Mouse (Mus musculus) stomach, embryonic 15.5 days (tissue): Measurements from ENCODE around the gene Cep295nl. TPM values are rescaled to one million over a fixed set of nuclear protein-coding genes. Genes with fewer than 3 reads are reported as not detected.
"Not testable (repeated sequence)": the region's sequence is repeated elsewhere in the genome, so short reads cannot be mapped to it uniquely, and the experiment has no call there.

Source experiments
- ATAC-seq: fragments of 200-750 bp; cut with Nextera tagmentation; 2 replicates; pipeline ENCODE4 v1.8.0; 2017; ENCODE audit warnings: low read depth, moderate number of reproducible peaks, moderate TSS enrichment; ENCODE audit not compliant: insufficient read depth, low FRiP score
- H3K27ac ChIP-seq: fragments of 300-500 bp; sonication (generic); 2 replicates; pipeline ENCODE4 v1.5.1; 2015; ENCODE audit warnings: mild to moderate bottlenecking, inconsistent platforms
- H3K27me3 ChIP-seq: fragments of 300-500 bp; sonication (generic); replicated peaks from 2 replicates; pipeline ENCODE4 v1.6.1; 2015; ENCODE audit warnings: inconsistent platforms
- H3K36me3 ChIP-seq: fragments of 300-500 bp; sonication (generic); 2 replicates; pipeline ENCODE4 v1.6.1; 2015; ENCODE audit warnings: inconsistent platforms
- H3K4me1 ChIP-seq: fragments of 300-500 bp; sonication (generic); 2 replicates; pipeline ENCODE4 v1.6.1; 2015; ENCODE audit warnings: inconsistent platforms
- H3K4me2 ChIP-seq: fragments of 300-500 bp; sonication (generic); 2 replicates; pipeline ENCODE4 v1.6.1; 2015; ENCODE audit warnings: mild to moderate bottlenecking, inconsistent platforms
- H3K4me3 ChIP-seq: fragments of 300-500 bp; sonication (generic); replicated peaks from 2 replicates; pipeline ENCODE4 v1.5.1; 2015; ENCODE audit warnings: inconsistent platforms
- H3K9ac ChIP-seq: fragments of 300-500 bp; sonication (generic); 2 replicates; pipeline ENCODE4 v1.6.1; 2015; ENCODE audit warnings: inconsistent platforms
- H3K9me3 ChIP-seq: fragments of 300-500 bp; sonication (generic); 2 replicates; pipeline ENCODE4 v1.6.1; 2016; ENCODE audit warnings: inconsistent platforms
- WGBS: fragments of 180-500 bp; shearing (Covaris S2); methylation state at CpG from one replicate; pipeline ENCODE4 v1.1.7; 2015; 5-methylcytosine and 5-hydroxymethylcytosine counted together
- polyA plus RNA-seq: library from polyadenylated mRNA; unstranded; fragments of >200 nt; fragmentation: Nextera tagmentation; extraction: Ambion mirVana; gene quantifications from 2 replicates; pipeline ENCODE4 v1.2.1, GENCODE M21; 2015

Gene Cep295nl
- polyA plus RNA-seq, 1 experiment from 2014 or later = 0.42 TPM

- Histone ChIP-seq H3K9me3 (no peaks in the 10 kb centered on the region), H3K4me2 (no peak overlapping the region), H3K9ac (no peak overlapping the region), H3K4me1 (no peaks in the 10 kb centered on the region), H3K36me3 (peaks cover 32% of the 10 kb centered on the region), H3K4me3 (no peak overlapping the region), H3K27ac (no peak overlapping the region), H3K27me3 (no peaks in the 10 kb centered on the region)
- WGBS = 18% methylated on average over 7 of the region's 7 CpGs
- ATAC-seq = no peak; the same call in 1 of the 2 replicates
Observed at GRCm38 (mm10) chr11:118317129-118317528, 25.2 kb downstream of the Cep295nl start.

GRCm38 (mm10) chr11:118316231-118316806, 26.0 kb downstream of the Cep295nl start:
- H3K9ac ChIP-seq = no peak overlapping the region
- ATAC-seq = no peak; the same call in 1 of the 2 replicates
- no peaks in the 10 kb centered on the region for H3K4me1 ChIP-seq
- H3K27me3 ChIP-seq = no peaks in the 10 kb centered on the region
- H3K9me3 ChIP-seq = no peaks in the 10 kb centered on the region
- no peak overlapping the region for H3K27ac ChIP-seq
- H3K36me3 ChIP-seq = peaks cover 32% of the 10 kb centered on the region
- 76% methylated on average over 8 of the region's 8 CpGs for WGBS
- no peak overlapping the region for H3K4me3 ChIP-seq
- H3K4me2 ChIP-seq = no peak overlapping the region

GRCm38 (mm10) chr11:118312132-118312723, 30.1 kb downstream of the Cep295nl start:
- Histone ChIP-seq H3K4me3 (no peak overlapping the region), H3K4me1 (no peaks in the 10 kb centered on the region), H3K4me2 (no peak overlapping the region), H3K9me3 (0 out of 2 replicates have a peak, but pooled peaks cover 4% of the 10 kb centered on the region), H3K27me3 (no peaks in the 10 kb centered on the region), H3K9ac (no peak overlapping the region), H3K36me3 (peaks cover 40% of the 10 kb centered on the region), H3K27ac (no peak overlapping the region)
- 58% methylated on average over 6 of the region's 6 CpGs for WGBS
- no peak for ATAC-seq

- H3K4me1 ChIP-seq, H3K9me3 ChIP-seq, H3K9ac ChIP-seq, H3K27ac ChIP-seq, H3K4me2 ChIP-seq, H3K4me3 ChIP-seq, ATAC-seq, H3K27me3 ChIP-seq: not testable (repeated sequence)
- WGBS = 87% methylated on average over 2 of the region's 2 CpGs
- H3K36me3 ChIP-seq = peaks cover 27% of the 10 kb centered on the region
Observed at GRCm38 (mm10) chr11:118307962-118308361, 34.3 kb downstream of the Cep295nl start.

GRCm38 (mm10) chr11:118303959-118304358, 38.3 kb downstream of the Cep295nl start:
- not testable (repeated sequence) for H3K4me1 ChIP-seq, ATAC-seq, H3K27me3 ChIP-seq, H3K9ac ChIP-seq, H3K4me2 ChIP-seq, H3K4me3 ChIP-seq, H3K27ac ChIP-seq, H3K9me3 ChIP-seq
- H3K36me3 ChIP-seq = peaks cover 15% of the 10 kb centered on the region
- 89% methylated on average over 4 of the region's 4 CpGs for WGBS

GRCm38 (mm10) chr11:118298810-118299209, 43.5 kb downstream of the Cep295nl start:
- ATAC-seq = 0 out of 2 replicates have a peak, but pooled peaks have one; percentile 49
- no peak overlapping the region for H3K4me3 ChIP-seq
- no peaks in the 10 kb centered on the region for H3K4me1 ChIP-seq
- H3K36me3 ChIP-seq = peaks cover 9% of the 10 kb centered on the region; the same call in 1 of the 2 replicates
- no peak overlapping the region for H3K27ac ChIP-seq
- WGBS = 80% methylated on average over 2 of the region's 2 CpGs
- no peak overlapping the region for H3K4me2 ChIP-seq
- no peaks in the 10 kb centered on the region for H3K9me3 ChIP-seq
- H3K27me3 ChIP-seq = no peaks in the 10 kb centered on the region
- no peak overlapping the region for H3K9ac ChIP-seq

- Histone ChIP-seq H3K36me3 (peaks cover 4% of the 10 kb centered on the region; the same call in 1 of the 2 replicates), H3K27me3 (no peaks in the 10 kb centered on the region), H3K9me3 (no peaks in the 10 kb centered on the region), H3K9ac (no peak overlapping the region), H3K4me1 (no peaks in the 10 kb centered on the region), H3K4me2 (no peak overlapping the region), H3K27ac (no peak overlapping the region), H3K4me3 (no peak overlapping the region)
- 79% methylated on average over 3 of the region's 3 CpGs for WGBS
- ATAC-seq = 0 out of 2 replicates have a peak, but pooled peaks have one; percentile 9
Observed at GRCm38 (mm10) chr11:118297967-118298366, 44.3 kb downstream of the Cep295nl start.

- WGBS = 56% methylated on average over 2 of the region's 2 CpGs
- ATAC-seq = no peak
- H3K4me3 ChIP-seq = no peak overlapping the region
- H3K27me3 ChIP-seq = no peaks in the 10 kb centered on the region
- no peaks in the 10 kb centered on the region for H3K9me3 ChIP-seq
- no peaks in the 10 kb centered on the region for H3K36me3 ChIP-seq
- H3K4me2 ChIP-seq = no peak overlapping the region
- H3K27ac ChIP-seq = no peak overlapping the region
- no peak overlapping the region for H3K9ac ChIP-seq
- H3K4me1 ChIP-seq = no peaks in the 10 kb centered on the region
Observed at GRCm38 (mm10) chr11:118295026-118295425, 47.3 kb downstream of the Cep295nl start.

- peaks cover 10% of the 10 kb centered on the region for H3K4me1 ChIP-seq
- no peak overlapping the region for H3K9ac ChIP-seq
- H3K9me3 ChIP-seq = no peaks in the 10 kb centered on the region
- no peak overlapping the region for H3K4me3 ChIP-seq
- H3K27me3 ChIP-seq = no peaks in the 10 kb centered on the region
- 65% methylated on average over 6 of the region's 6 CpGs for WGBS
- no peak overlapping the region for H3K27ac ChIP-seq
- no peak for ATAC-seq
- H3K36me3 ChIP-seq = no peaks in the 10 kb centered on the region
- H3K4me2 ChIP-seq = no peak overlapping the region
Observed at GRCm38 (mm10) chr11:118292671-118293070, 49.6 kb downstream of the Cep295nl start.

GRCm38 (mm10) chr11:118289999-118290889, 52.1 kb downstream of the Cep295nl start, which contains the start of gene Usp36:
Usp36 (minus strand) TSS chr11:118290244.
- Histone ChIP-seq H3K36me3 (peaks cover 12% of the 10 kb centered on the region), H3K9me3 (no peaks in the 10 kb centered on the region), H3K27ac (peak within 1 kb of the TSS; percentile 83), H3K4me1 (peaks cover 14% of the 10 kb centered on the region), H3K27me3 (no peaks in the 10 kb centered on the region), H3K4me3 (peak within 1 kb of the TSS; percentile 91), H3K9ac (peak within 1 kb of the TSS; percentile 89), H3K4me2 (peak within 1 kb of the TSS; percentile 87)
- peak; percentile 99 for ATAC-seq
- WGBS = under 1% methylated on average over 68 of the region's 68 CpGs

GRCm38 (mm10) chr11:118289562-118289961, 52.7 kb downstream of the Cep295nl start:
- ATAC-seq = 0 out of 2 replicates have a peak, but pooled peaks have one; percentile 0
- WGBS = under 1% methylated on average over 22 of the region's 22 CpGs

More at GRCm38 (mm10) chr11:118289562-118289961, 52.7 kb downstream of the Cep295nl start:
- H3K27me3 ChIP-seq = no peaks in the 10 kb centered on the region
- peaks cover 19% of the 10 kb centered on the region for H3K36me3 ChIP-seq
- no peaks in the 10 kb centered on the region for H3K9me3 ChIP-seq
- H3K4me2 ChIP-seq = peak overlapping the region; percentile 87
- H3K4me1 ChIP-seq = peaks cover 14% of the 10 kb centered on the region
- peak overlapping the region; percentile 83 for H3K27ac ChIP-seq
- peak overlapping the region; percentile 91 for H3K4me3 ChIP-seq
- H3K9ac ChIP-seq = peak overlapping the region; percentile 89
